Mouse (Mus musculus): ENCODE measurements around the gene Mmp17. TPM values are rescaled to one million over a fixed set of nuclear protein-coding genes. Genes with fewer than 3 reads are reported as not detected.

Gene Mmp17
- total and polyA plus RNA-seq, 2 experiments from 2014 or later = 0.41 to 2.6 TPM

GRCm38 (mm10) chr5:129558591-129558990, 25.4 kb upstream of the Mmp17 start:
- no peaks in the 10 kb centered on the region for H3K4me1 ChIP-seq (ENCODE audit: control insufficient read depth, insufficient read depth)
- H3K4me3 ChIP-seq (ENCODE audit: low read depth, low read length) = no peak overlapping the region
- no peak overlapping the region for H3K9ac ChIP-seq (replicated peaks; ENCODE audit: low read depth, low read length)
- ATAC-seq (ENCODE audit: insufficient read depth, low read depth) = no peak
- no peaks in the 10 kb centered on the region for H3K9me3 ChIP-seq (replicated peaks; ENCODE audit: control insufficient read depth, low read length)
- TF ChIP-seq CTCF (IDR thresholded peaks at IDR 0.05; ENCODE audit: low read depth) (no peak), EP300 (IDR thresholded peaks at IDR 0.05; ENCODE audit: low read depth) (no peak)
- H3K36me3 ChIP-seq (replicated peaks; ENCODE audit: control insufficient read depth, insufficient read depth, low read length) = peaks cover 85% of the 10 kb centered on the region
- H3K27ac ChIP-seq (ENCODE audit: low read depth) = no peak overlapping the region
- WGBS = 81% methylated on average over 5 of the region's 5 CpGs
- no peaks in the 10 kb centered on the region for H3K27me3 ChIP-seq (ENCODE audit: control insufficient read depth, insufficient read depth, low read length)
- no peak for DNase-seq (ENCODE audit: low spot score)
- no peak overlapping the region for H3K4me2 ChIP-seq (ENCODE audit: low read depth, low read length)

- peaks cover 85% of the 10 kb centered on the region for H3K36me3 ChIP-seq (replicated peaks; ENCODE audit: control insufficient read depth, insufficient read depth, low read length)
- no peaks in the 10 kb centered on the region for H3K9me3 ChIP-seq (replicated peaks; ENCODE audit: control insufficient read depth, low read length)
- TF ChIP-seq EP300 (IDR thresholded peaks at IDR 0.05; ENCODE audit: low read depth) (no peak), CTCF (IDR thresholded peaks at IDR 0.05; ENCODE audit: low read depth) (no peak)
- H3K4me3 ChIP-seq (ENCODE audit: low read depth, low read length) = no peak overlapping the region
- H3K4me1 ChIP-seq (ENCODE audit: control insufficient read depth, insufficient read depth) = no peaks in the 10 kb centered on the region
- ATAC-seq (ENCODE audit: insufficient read depth, low read depth) = no peak
- no peak overlapping the region for H3K9ac ChIP-seq (replicated peaks; ENCODE audit: low read depth, low read length)
- no peak overlapping the region for H3K4me2 ChIP-seq (ENCODE audit: low read depth, low read length)
- DNase-seq (ENCODE audit: low spot score) = no peak
- no peak overlapping the region for H3K27ac ChIP-seq (ENCODE audit: low read depth)
- H3K27me3 ChIP-seq (ENCODE audit: control insufficient read depth, insufficient read depth, low read length) = no peaks in the 10 kb centered on the region
- 74% methylated on average over 11 of the region's 11 CpGs for WGBS
Observed at GRCm38 (mm10) chr5:129559283-129559682, 24.7 kb upstream of the Mmp17 start.

- Histone ChIP-seq H3K4me2 (ENCODE audit: low read depth, low read length) (no peak overlapping the region), H3K27ac (ENCODE audit: low read depth) (no peak overlapping the region), H3K9me3 (replicated peaks; ENCODE audit: control insufficient read depth, low read length) (no peaks in the 10 kb centered on the region), H3K36me3 (replicated peaks; ENCODE audit: control insufficient read depth, insufficient read depth, low read length) (peaks cover 82% of the 10 kb centered on the region), H3K4me1 (ENCODE audit: control insufficient read depth, insufficient read depth) (no peaks in the 10 kb centered on the region), H3K27me3 (ENCODE audit: control insufficient read depth, insufficient read depth, low read length) (no peaks in the 10 kb centered on the region), H3K9ac (replicated peaks; ENCODE audit: low read depth, low read length) (no peak overlapping the region), H3K4me3 (ENCODE audit: low read depth, low read length) (no peak overlapping the region)
- no peak for DNase-seq (ENCODE audit: low spot score)
- ATAC-seq (ENCODE audit: insufficient read depth, low read depth) = no peak
- no peak for TF ChIP-seq CTCF (IDR thresholded peaks at IDR 0.05; ENCODE audit: low read depth)
- WGBS = 89% methylated on average over 8 of the region's 8 CpGs
Observed at GRCm38 (mm10) chr5:129562342-129562741, 21.6 kb upstream of the Mmp17 start.

- no peaks in the 10 kb centered on the region for H3K9me3 ChIP-seq (replicated peaks; ENCODE audit: control insufficient read depth, low read length)
Observed at GRCm38 (mm10) chr5:129568596-129568995, 15.4 kb upstream of the Mmp17 start.

GRCm38 (mm10) chr5:129578201-129578600, 5.8 kb upstream of the Mmp17 start:
- no peaks in the 10 kb centered on the region for H3K9me3 ChIP-seq (replicated peaks; ENCODE audit: control insufficient read depth, low read length)
- 0 out of 2 replicates have a peak, but pooled peaks cover under 1% of the 10 kb centered on the region for H3K36me3 ChIP-seq (replicated peaks; ENCODE audit: control insufficient read depth, insufficient read depth, low read length)
- no peak for DNase-seq (ENCODE audit: low spot score)
- WGBS = 42% methylated on average over 12 of the region's 12 CpGs
- no peak overlapping the region for H3K27ac ChIP-seq (ENCODE audit: low read depth)
- peaks cover 30% of the 10 kb centered on the region for H3K27me3 ChIP-seq (ENCODE audit: control insufficient read depth, insufficient read depth, low read length)
- no peak overlapping the region for H3K4me3 ChIP-seq (ENCODE audit: low read depth, low read length)
- H3K4me1 ChIP-seq (ENCODE audit: control insufficient read depth, insufficient read depth) = no peaks in the 10 kb centered on the region
- TF ChIP-seq EP300 (IDR thresholded peaks at IDR 0.05; ENCODE audit: low read depth) (no peak), CTCF (IDR thresholded peaks at IDR 0.05; ENCODE audit: low read depth) (no peak)
- no peak overlapping the region for H3K4me2 ChIP-seq (ENCODE audit: low read depth, low read length)
- no peak overlapping the region for H3K9ac ChIP-seq (replicated peaks; ENCODE audit: low read depth, low read length)
- no peak for ATAC-seq (ENCODE audit: insufficient read depth, low read depth)

More at GRCm38 (mm10) chr5:129568596-129568995, 15.4 kb upstream of the Mmp17 start:
- ATAC-seq (ENCODE audit: insufficient read depth, low read depth) (no peak), DNase-seq (ENCODE audit: low spot score) (no peak)
- H3K4me3 ChIP-seq (ENCODE audit: low read depth, low read length) = no peak overlapping the region
- H3K36me3 ChIP-seq (replicated peaks; ENCODE audit: control insufficient read depth, insufficient read depth, low read length) = peaks cover 90% of the 10 kb centered on the region
- no peak overlapping the region for H3K27ac ChIP-seq (ENCODE audit: low read depth)
- WGBS = 94% methylated on average over 4 of the region's 4 CpGs
- H3K9ac ChIP-seq (replicated peaks; ENCODE audit: low read depth, low read length) = no peak overlapping the region
- H3K27me3 ChIP-seq (ENCODE audit: control insufficient read depth, insufficient read depth, low read length) = no peaks in the 10 kb centered on the region
- H3K4me1 ChIP-seq (ENCODE audit: control insufficient read depth, insufficient read depth) = no peaks in the 10 kb centered on the region
- TF ChIP-seq EP300 (IDR thresholded peaks at IDR 0.05; ENCODE audit: low read depth) (no peak), CTCF (IDR thresholded peaks at IDR 0.05; ENCODE audit: low read depth) (no peak)
- H3K4me2 ChIP-seq (ENCODE audit: low read depth, low read length) = no peak overlapping the region

- H3K36me3 ChIP-seq (replicated peaks; ENCODE audit: control insufficient read depth, insufficient read depth, low read length) = no peaks in the 10 kb centered on the region
- ATAC-seq (ENCODE audit: insufficient read depth, low read depth) (no peak), DNase-seq (ENCODE audit: low spot score) (no peak)
- 8% methylated on average over 6 of the region's 6 CpGs for WGBS
- no peak overlapping the region for H3K27ac ChIP-seq (ENCODE audit: low read depth)
- H3K4me3 ChIP-seq (ENCODE audit: low read depth, low read length) = no peak overlapping the region
- no peak overlapping the region for H3K9ac ChIP-seq (replicated peaks; ENCODE audit: low read depth, low read length)
- no peak overlapping the region for H3K4me2 ChIP-seq (ENCODE audit: low read depth, low read length)
- peaks cover 40% of the 10 kb centered on the region for H3K27me3 ChIP-seq (ENCODE audit: control insufficient read depth, insufficient read depth, low read length)
- peaks cover 12% of the 10 kb centered on the region for H3K4me1 ChIP-seq (ENCODE audit: control insufficient read depth, insufficient read depth)
- H3K9me3 ChIP-seq (replicated peaks; ENCODE audit: control insufficient read depth, low read length) = no peaks in the 10 kb centered on the region
- TF ChIP-seq EP300 (IDR thresholded peaks at IDR 0.05; ENCODE audit: low read depth) (no peak), CTCF (IDR thresholded peaks at IDR 0.05; ENCODE audit: low read depth) (no peak)
Observed at GRCm38 (mm10) chr5:129580046-129580445, 3.9 kb upstream of the Mmp17 start.

Measured in heart, postnatal 0 days (tissue).